Mouse (Mus musculus) layer of hippocampus, postnatal 25 days (tissue): Measurements from ENCODE around the gene Gm21425. TPM values are rescaled to one million over a fixed set of nuclear protein-coding genes. Genes with fewer than 3 reads are reported as not detected.
"Not testable (repeated sequence)": the region's sequence is repeated elsewhere in the genome, so short reads cannot be mapped to it uniquely, and the experiment has no call there.

Source experiments
- DNase-seq, 2 experiments: peaks; one replicate each; pipeline ENCODE4 v3.0.0; 2022; ENCODE audit warnings: mixed read lengths in 2 of 2, low spot score in 1 of 2; ENCODE audit errors: extremely low spot score in 1 of 2
- total RNA-seq, 2 experiments: library from RNA; stranded (reverse); gene quantifications; 2 replicates each; pipeline ENCODE4 v1.2.3; 2021

Gene Gm21425
- not detected for total RNA-seq

DNA sequence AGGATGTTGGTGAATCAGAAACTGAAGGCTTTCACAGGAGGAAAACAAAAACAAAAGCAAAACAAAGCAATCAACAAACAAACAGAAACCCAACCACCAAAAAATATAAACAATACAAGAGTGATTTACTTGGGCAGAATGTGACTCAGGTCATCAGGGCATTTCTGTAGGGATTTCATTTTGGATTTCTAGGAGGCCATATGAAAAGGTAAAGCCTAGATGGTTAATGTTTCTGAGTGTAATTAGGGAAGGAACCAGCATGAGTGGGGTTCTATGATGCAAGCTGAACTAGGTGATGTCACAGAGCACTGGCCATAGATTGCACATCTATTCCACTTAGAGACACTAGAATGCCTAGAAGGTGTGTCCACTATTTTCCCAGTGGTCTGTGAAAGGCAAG is at the start of gene Gm21425:
TSS of gene Gm21425 (plus strand) at position 301 of the 400 bp plus-strand sequence.
- not testable (repeated sequence) for DNase-seq

DNA sequence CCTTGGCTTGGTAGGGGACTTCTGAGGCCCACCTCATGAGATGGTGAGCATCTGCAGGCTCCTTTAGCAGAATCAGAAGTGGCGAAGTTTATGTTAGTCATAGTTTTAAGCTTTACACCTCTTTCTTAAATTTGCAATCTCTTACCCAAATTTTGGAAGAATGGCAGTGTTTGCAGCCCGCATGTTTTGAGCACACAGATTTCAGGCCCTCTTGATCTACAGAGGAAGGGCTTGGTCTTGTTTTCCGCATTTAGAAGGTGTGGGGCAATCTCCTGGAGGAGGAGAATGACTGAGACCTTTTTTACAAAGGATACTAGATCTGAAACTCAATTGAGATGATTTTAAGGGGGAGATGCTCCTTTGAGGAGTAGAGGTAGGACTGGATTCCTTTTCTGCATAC is 28.4 kb upstream of the Gm21425 start, which contains the start of gene Gm21891:
TSS of gene Gm21891 (minus strand) at position 101 of the 400 bp plus-strand sequence.
- not testable (repeated sequence) for DNase-seq

Other genes with a start within 250 kb of the Gm21425 start
- gene Gm20807, start 119.1 kb upstream of the Gm21425 start, total RNA-seq: not detected
- not detected for gene Gm21891, start 28.5 kb upstream of the Gm21425 start, total RNA-seq
- not detected for gene Gm21828, start 62.0 kb downstream of the Gm21425 start, total RNA-seq
- not detected for gene Gm21440, start 90.4 kb downstream of the Gm21425 start, total RNA-seq
- not detected for gene Gm21454, start 90.5 kb downstream of the Gm21425 start, total RNA-seq
- gene Gm21725, start 187.1 kb downstream of the Gm21425 start, total RNA-seq: not detected